Mouse (Mus musculus) limb, embryonic 13.5 days (tissue): Measurements from ENCODE around the gene Iqce. TPM values are rescaled to one million over a fixed set of nuclear protein-coding genes. Genes with fewer than 3 reads are reported as not detected.
A peak's percentile ranks its signal among the peaks of the same experiment; 100 is the strongest.

Experiments used
- ATAC-seq: fragments of 200-750 bp; cut with Nextera tagmentation; 2 replicates; pipeline ENCODE4 v1.8.0; 2017; ENCODE audit warnings: low read depth, moderate number of reproducible peaks, moderate TSS enrichment; ENCODE audit not compliant: low FRiP score
- H3K27ac ChIP-seq: fragments of 300-500 bp; sonication (generic); 2 replicates; pipeline ENCODE4 v1.5.1; 2015; ENCODE audit warnings: inconsistent platforms, mild to moderate bottlenecking, moderate library complexity
- H3K27me3 ChIP-seq: fragments of 300-500 bp; sonication (generic); 2 replicates; pipeline ENCODE4 v1.6.1; 2015; ENCODE audit warnings: mild to moderate bottlenecking, inconsistent platforms
- H3K36me3 ChIP-seq: fragments of 300-500 bp; sonication (generic); 2 replicates; pipeline ENCODE4 v1.6.1; 2015; ENCODE audit warnings: inconsistent platforms, mild to moderate bottlenecking, moderate library complexity
- H3K4me1 ChIP-seq: fragments of 300-500 bp; sonication (generic); 2 replicates; pipeline ENCODE4 v1.6.1; 2015; ENCODE audit warnings: inconsistent platforms
- H3K4me2 ChIP-seq: fragments of 300-500 bp; sonication (generic); replicated peaks from 2 replicates; pipeline ENCODE4 v1.6.1; 2015; ENCODE audit warnings: inconsistent platforms, mild to moderate bottlenecking, moderate library complexity
- H3K4me3 ChIP-seq: fragments of 300-500 bp; sonication (generic); 2 replicates; pipeline ENCODE4 v1.5.1; 2015; ENCODE audit warnings: moderate library complexity, mild to moderate bottlenecking, inconsistent platforms
- H3K9ac ChIP-seq: fragments of 300-500 bp; sonication (generic); 2 replicates; pipeline ENCODE4 v1.6.1; 2015; ENCODE audit warnings: mild to moderate bottlenecking, inconsistent platforms
- H3K9me3 ChIP-seq: fragments of 300-500 bp; sonication (generic); 2 replicates; pipeline ENCODE4 v1.6.1; 2016; ENCODE audit warnings: inconsistent platforms
- WGBS: fragments of 180-500 bp; shearing (Covaris S2); methylation state at CpG from one replicate; pipeline ENCODE4 v1.1.7; 2015; 5-methylcytosine and 5-hydroxymethylcytosine counted together
- polyA plus RNA-seq: library from polyadenylated mRNA; unstranded; fragments of >200 nt; fragmentation: Nextera tagmentation; extraction: Ambion mirVana; gene quantifications from 2 replicates; pipeline ENCODE4 v1.2.1, GENCODE M21; 2015

Gene Iqce
- polyA plus RNA-seq, 1 experiment from 2014 or later, result 25.2 TPM

- no peak for ATAC-seq
- 88% methylated on average over 11 of the region's 11 CpGs for WGBS
- peaks cover 24% of the 10 kb centered on the region for H3K27me3 ChIP-seq
Observed at GRCm38 (mm10) chr5:140731040-140731797, 29.0 kb upstream of the Iqce start.

GRCm38 (mm10) chr5:140726946-140727740 lies 25.0 kb upstream of the Iqce start:
- Histone ChIP-seq H3K27ac (no peak overlapping the region), H3K4me3 (no peak overlapping the region), H3K4me2 (no peak overlapping the region), H3K36me3 (no peaks in the 10 kb centered on the region), H3K9me3 (no peaks in the 10 kb centered on the region), H3K27me3 (no peaks in the 10 kb centered on the region), H3K9ac (no peak overlapping the region), H3K4me1 (no peaks in the 10 kb centered on the region)
- 78% methylated on average over 17 of the region's 17 CpGs for WGBS
- no peak for ATAC-seq

More at GRCm38 (mm10) chr5:140731040-140731797, 29.0 kb upstream of the Iqce start:
- no peak overlapping the region for H3K27ac ChIP-seq
- H3K36me3 ChIP-seq, result no peaks in the 10 kb centered on the region
- H3K4me1 ChIP-seq, result peaks cover 9% of the 10 kb centered on the region
- no peak overlapping the region for H3K4me3 ChIP-seq
- H3K9me3 ChIP-seq, result peaks cover under 1% of the 10 kb centered on the region; the same call in 1 of the 2 replicates
- H3K9ac ChIP-seq, result no peak overlapping the region
- H3K4me2 ChIP-seq, result no peak overlapping the region

GRCm38 (mm10) chr5:140726062-140726839 lies 24.1 kb upstream of the Iqce start:
- WGBS, result 77% methylated on average over 7 of the region's 7 CpGs
- no peak overlapping the region for H3K4me2 ChIP-seq
- H3K9me3 ChIP-seq, result no peaks in the 10 kb centered on the region
- no peaks in the 10 kb centered on the region for H3K4me1 ChIP-seq
- H3K27me3 ChIP-seq, result no peaks in the 10 kb centered on the region
- H3K36me3 ChIP-seq, result no peaks in the 10 kb centered on the region
- no peak overlapping the region for H3K27ac ChIP-seq
- ATAC-seq, result no peak
- H3K9ac ChIP-seq, result no peak overlapping the region
- H3K4me3 ChIP-seq, result no peak overlapping the region

- Histone ChIP-seq H3K9ac (no peak within 1 kb of the TSS), H3K4me3 (no peak within 1 kb of the TSS), H3K9me3 (no peaks in the 10 kb centered on the region), H3K27ac (no peak within 1 kb of the TSS), H3K36me3 (peaks cover 15% of the 10 kb centered on the region), H3K4me2 (no peak within 1 kb of the TSS), H3K27me3 (no peaks in the 10 kb centered on the region), H3K4me1 (no peaks in the 10 kb centered on the region)
- WGBS, result 76% methylated on average over 13 of the region's 13 CpGs
- no peak for ATAC-seq
Observed at GRCm38 (mm10) chr5:140723822-140724221, 21.6 kb upstream of the Iqce start, which contains the start of gene Amz1. Gene Amz1 (plus strand): TSS chr5:140724127.

- no peak for ATAC-seq
- no peaks in the 10 kb centered on the region for H3K27me3 ChIP-seq
- no peaks in the 10 kb centered on the region for H3K9me3 ChIP-seq
- H3K4me1 ChIP-seq, result no peaks in the 10 kb centered on the region
- H3K9ac ChIP-seq, result no peak overlapping the region
- H3K27ac ChIP-seq, result no peak overlapping the region
- H3K4me2 ChIP-seq, result no peak overlapping the region
- H3K36me3 ChIP-seq, result peaks cover 32% of the 10 kb centered on the region
- no peak overlapping the region for H3K4me3 ChIP-seq
- WGBS, result 89% methylated on average over 3 of the region's 3 CpGs
Observed at GRCm38 (mm10) chr5:140722121-140722520, 19.9 kb upstream of the Iqce start.

- Histone ChIP-seq H3K9me3 (no peaks in the 10 kb centered on the region), H3K9ac (no peak overlapping the region), H3K4me2 (no peak overlapping the region), H3K4me1 (no peaks in the 10 kb centered on the region), H3K4me3 (no peak overlapping the region), H3K27me3 (no peaks in the 10 kb centered on the region), H3K36me3 (peaks cover 45% of the 10 kb centered on the region), H3K27ac (no peak overlapping the region)
- no peak for ATAC-seq
- WGBS, result 78% methylated on average over 7 of the region's 7 CpGs
Observed at GRCm38 (mm10) chr5:140720773-140721172, 18.6 kb upstream of the Iqce start.

GRCm38 (mm10) chr5:140711040-140711439 lies 8.9 kb upstream of the Iqce start:
- Histone ChIP-seq H3K27me3 (no peaks in the 10 kb centered on the region), H3K4me1 (peaks cover 3% of the 10 kb centered on the region), H3K4me3 (no peak overlapping the region), H3K9me3 (0 out of 2 replicates have a peak, but pooled peaks cover 4% of the 10 kb centered on the region), H3K36me3 (peaks cover 87% of the 10 kb centered on the region), H3K4me2 (no peak overlapping the region), H3K27ac (no peak overlapping the region), H3K9ac (no peak overlapping the region)
- no peak for ATAC-seq
- 85% methylated on average over 5 of the region's 5 CpGs for WGBS

- Histone ChIP-seq H3K36me3 (peaks cover 81% of the 10 kb centered on the region), H3K9me3 (0 out of 2 replicates have a peak, but pooled peaks cover 4% of the 10 kb centered on the region), H3K27me3 (no peaks in the 10 kb centered on the region), H3K4me1 (peaks cover 10% of the 10 kb centered on the region), H3K4me3 (no peak overlapping the region), H3K27ac (no peak overlapping the region), H3K9ac (no peak overlapping the region), H3K4me2 (no peak overlapping the region)
- WGBS, result 91% methylated on average over 6 of the region's 6 CpGs
- ATAC-seq, result no peak
Observed at GRCm38 (mm10) chr5:140710315-140710714, 8.1 kb upstream of the Iqce start.

- ATAC-seq, result no peak
- WGBS, result 65% methylated on average over 7 of the region's 7 CpGs
- Histone ChIP-seq H3K4me3 (peak overlapping the region; percentile 64), H3K9ac (peak overlapping the region; percentile 80), H3K4me2 (peak overlapping the region; percentile 86), H3K9me3 (0 out of 2 replicates have a peak, but pooled peaks cover 4% of the 10 kb centered on the region), H3K36me3 (peaks cover 35% of the 10 kb centered on the region), H3K27ac (no peak overlapping the region; the same call in 1 of the 2 replicates), H3K27me3 (no peaks in the 10 kb centered on the region), H3K4me1 (peaks cover 31% of the 10 kb centered on the region)
Observed at GRCm38 (mm10) chr5:140705501-140706171, 3.5 kb upstream of the Iqce start.

- H3K4me3 ChIP-seq, result peak within 1 kb of the TSS; percentile 64
- H3K4me1 ChIP-seq, result peaks cover 34% of the 10 kb centered on the region
- 0 out of 2 replicates have a peak, but pooled peaks cover 4% of the 10 kb centered on the region for H3K9me3 ChIP-seq
- no peaks in the 10 kb centered on the region for H3K27me3 ChIP-seq
- H3K9ac ChIP-seq, result peak within 1 kb of the TSS; percentile 80
- H3K4me2 ChIP-seq, result peak within 1 kb of the TSS; percentile 86
- peak; percentile 92 for ATAC-seq
- under 1% methylated on average over 68 of the region's 69 CpGs for WGBS
- peak within 1 kb of the TSS; percentile 87 for H3K27ac ChIP-seq
- H3K36me3 ChIP-seq, result peaks cover 25% of the 10 kb centered on the region
Observed at GRCm38 (mm10) chr5:140704378-140705251, 2.4 kb upstream of the Iqce start, which contains the start of gene Brat1. Gene Brat1 (plus strand): TSS chr5:140705011.
